Mouse (Mus musculus) megakaryocyte, embryonic 14.5 days (primary cell): ENCODE measurements around the gene Rpl26.

ENCODE experiments used
- FLI1 ChIP-seq: IDR thresholded peaks from 2 replicates; pipeline ENCODE4 v1.6.1; 2012; ENCODE audit warnings: low read length, inconsistent platforms, mixed read lengths
- GATA1 ChIP-seq: IDR thresholded peaks from 3 replicates; pipeline ENCODE4 v1.6.1; 2012; ENCODE audit warnings: mixed read lengths, low read length, inconsistent platforms, borderline replicate concordance

- TF ChIP-seq GATA1 (no peak), FLI1 (no peak)
Observed at GRCm38 (mm10) chr11:68924749-68925148, 23.4 kb downstream of the Rpl26 start.
